Mouse (Mus musculus): ENCODE measurements at regions not wholly inside any gene's neighbourhood (a gene's known extent, or its start where the extent isn't known, plus 50 kb on each side); places are given as distances from the start of the nearest gene placed in this dataset.
"Not testable (repeated sequence)": the region's sequence is repeated elsewhere in the genome, so short reads cannot be mapped to it uniquely, and the experiment has no call there.

DNA sequence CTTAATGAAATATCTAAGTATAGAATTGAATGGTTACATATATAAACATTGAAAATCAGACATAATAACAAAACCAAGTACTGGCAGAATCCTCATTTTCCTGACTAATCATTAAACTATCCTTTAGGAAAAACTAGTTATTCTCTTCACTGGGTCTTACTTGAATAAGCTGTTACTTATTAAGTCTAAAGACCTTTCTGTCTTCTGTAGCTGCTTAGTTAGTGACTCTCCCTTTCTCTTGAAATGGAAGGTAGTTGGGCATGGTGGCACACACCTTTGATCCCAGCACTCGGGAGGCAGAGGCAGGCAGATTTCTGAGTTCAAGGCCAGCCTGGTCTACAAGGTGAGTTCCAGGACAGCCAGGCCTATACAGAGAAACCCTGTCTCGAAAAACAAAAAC is 135.9 kb upstream of the Abcb5 start:
- not testable (repeated sequence) for H3K9ac ChIP-seq (replicated peaks; ENCODE audit: low read depth, low read length); H3K4me3 ChIP-seq (ENCODE audit: low read depth, low read length); H3K4me2 ChIP-seq (ENCODE audit: low read depth, low read length); ATAC-seq (ENCODE audit: insufficient read depth, low read depth); H3K27me3 ChIP-seq (ENCODE audit: control insufficient read depth, insufficient read depth, low read length); DNase-seq (ENCODE audit: low spot score); H3K27ac ChIP-seq (ENCODE audit: low read depth); H3K9me3 ChIP-seq (replicated peaks; ENCODE audit: control insufficient read depth, low read length); H3K36me3 ChIP-seq (replicated peaks; ENCODE audit: control insufficient read depth, insufficient read depth, low read length)
- 84% methylated on average over 2 of the region's 2 CpGs for WGBS
- peaks cover 26% of the 10 kb centered on the region for H3K4me1 ChIP-seq (ENCODE audit: control insufficient read depth, insufficient read depth)

DNA sequence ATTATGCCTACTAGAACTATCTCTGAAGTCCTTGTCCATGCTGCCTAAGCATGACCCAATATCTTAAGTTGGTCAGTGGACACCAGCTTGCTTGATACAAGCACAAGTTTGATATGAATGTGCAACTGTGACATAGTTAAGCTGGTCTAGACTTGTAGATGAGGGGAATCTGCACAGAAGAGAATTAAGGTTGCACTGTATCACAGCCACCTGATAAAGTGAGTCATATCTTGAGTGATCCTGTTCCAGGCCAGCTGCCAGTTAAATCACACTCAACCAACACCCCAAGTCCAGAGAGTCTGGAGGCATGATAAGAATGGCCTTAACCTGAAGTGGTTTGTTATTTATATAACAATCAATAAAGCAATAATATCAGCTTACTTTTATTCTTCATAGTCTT is 133.5 kb upstream of the Abcb5 start:
- TF ChIP-seq EP300 (IDR thresholded peaks at IDR 0.05; ENCODE audit: low read depth) (no peak), CTCF (IDR thresholded peaks at IDR 0.05; ENCODE audit: low read depth) (no peak)
- no peaks in the 10 kb centered on the region for H3K9me3 ChIP-seq (replicated peaks; ENCODE audit: control insufficient read depth, low read length)
- no peak for DNase-seq (ENCODE audit: low spot score)

DNA sequence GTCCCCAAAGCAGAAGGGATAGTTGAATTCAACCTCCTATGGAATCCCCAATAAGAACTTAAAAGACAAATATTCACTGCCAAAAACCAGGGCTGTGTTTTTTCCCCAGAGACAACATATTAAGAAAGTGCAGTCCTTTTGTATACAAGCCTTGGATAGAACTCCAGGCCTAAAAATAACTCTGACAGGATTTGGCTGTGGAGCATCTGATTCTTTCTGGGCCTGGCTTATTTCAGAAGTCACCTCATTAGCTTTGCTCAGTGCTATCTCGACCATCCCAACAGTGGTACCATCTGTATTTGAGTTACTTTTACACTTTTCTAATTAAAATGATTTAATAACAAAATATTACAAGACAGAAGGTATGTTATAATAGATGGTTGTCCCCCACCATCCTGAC is 131.6 kb upstream of the Abcb5 start:
- Histone ChIP-seq H3K27ac (ENCODE audit: low read depth) (peak overlapping the region; percentile 40; the same call in 1 of the 2 replicates), H3K4me1 (ENCODE audit: control insufficient read depth, insufficient read depth) (peaks cover 30% of the 10 kb centered on the region), H3K36me3 (replicated peaks; ENCODE audit: control insufficient read depth, insufficient read depth, low read length) (no peaks in the 10 kb centered on the region), H3K4me3 (ENCODE audit: low read depth, low read length) (no peak overlapping the region), H3K9me3 (replicated peaks; ENCODE audit: control insufficient read depth, low read length) (no peaks in the 10 kb centered on the region), H3K9ac (replicated peaks; ENCODE audit: low read depth, low read length) (no peak overlapping the region), H3K27me3 (ENCODE audit: control insufficient read depth, insufficient read depth, low read length) (no peaks in the 10 kb centered on the region), H3K4me2 (ENCODE audit: low read depth, low read length) (no peak overlapping the region)
- ATAC-seq (ENCODE audit: insufficient read depth, low read depth) (peak; percentile 66; the same call in 1 of the 2 replicates), DNase-seq (ENCODE audit: low spot score) (peak; percentile 22)
- TF ChIP-seq CTCF (IDR thresholded peaks at IDR 0.05; ENCODE audit: low read depth) (no peak), EP300 (IDR thresholded peaks at IDR 0.05; ENCODE audit: low read depth) (no peak)
- WGBS = 13% methylated on average over 1 of the region's 1 CpGs

More for the DNA sequence above, 133.5 kb upstream of the Abcb5 start:
- peak overlapping the region; percentile 2; the same call in 1 of the 2 replicates for H3K27ac ChIP-seq (ENCODE audit: low read depth)
- H3K4me3 ChIP-seq (ENCODE audit: low read depth, low read length) = no peak overlapping the region
- no peaks in the 10 kb centered on the region for H3K36me3 ChIP-seq (replicated peaks; ENCODE audit: control insufficient read depth, insufficient read depth, low read length)
- no peak overlapping the region for H3K9ac ChIP-seq (replicated peaks; ENCODE audit: low read depth, low read length)
- ATAC-seq (ENCODE audit: insufficient read depth, low read depth) = no peak
- H3K4me1 ChIP-seq (ENCODE audit: control insufficient read depth, insufficient read depth) = peaks cover 26% of the 10 kb centered on the region
- H3K27me3 ChIP-seq (ENCODE audit: control insufficient read depth, insufficient read depth, low read length) = no peaks in the 10 kb centered on the region
- no peak overlapping the region for H3K4me2 ChIP-seq (ENCODE audit: low read depth, low read length)

DNA sequence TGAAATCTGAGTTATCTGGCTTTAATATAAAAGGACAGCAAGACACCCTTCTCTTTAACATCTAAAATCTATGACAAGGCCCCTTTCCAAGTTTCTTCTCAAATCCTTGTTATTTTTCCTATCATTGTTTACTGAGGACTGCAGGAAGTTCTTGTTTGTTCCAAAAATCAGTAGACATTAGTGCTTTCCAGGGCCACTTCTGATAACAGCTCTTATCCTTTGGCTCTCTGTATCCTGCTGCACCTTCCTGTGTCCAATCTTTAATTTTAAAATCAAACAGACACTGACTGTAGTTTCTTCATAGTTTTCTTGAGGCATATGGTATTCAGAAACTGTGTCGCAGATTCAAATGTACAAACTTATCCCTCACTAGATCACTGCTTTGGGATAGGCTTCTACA is 128.1 kb upstream of the Abcb5 start:
- WGBS = 73% methylated on average over 1 of the region's 1 CpGs
- ATAC-seq (ENCODE audit: insufficient read depth, low read depth) = no peak
- no peak for TF ChIP-seq CTCF (IDR thresholded peaks at IDR 0.05; ENCODE audit: low read depth)
- TF ChIP-seq EP300 (IDR thresholded peaks at IDR 0.05; ENCODE audit: low read depth) = no peak

DNA sequence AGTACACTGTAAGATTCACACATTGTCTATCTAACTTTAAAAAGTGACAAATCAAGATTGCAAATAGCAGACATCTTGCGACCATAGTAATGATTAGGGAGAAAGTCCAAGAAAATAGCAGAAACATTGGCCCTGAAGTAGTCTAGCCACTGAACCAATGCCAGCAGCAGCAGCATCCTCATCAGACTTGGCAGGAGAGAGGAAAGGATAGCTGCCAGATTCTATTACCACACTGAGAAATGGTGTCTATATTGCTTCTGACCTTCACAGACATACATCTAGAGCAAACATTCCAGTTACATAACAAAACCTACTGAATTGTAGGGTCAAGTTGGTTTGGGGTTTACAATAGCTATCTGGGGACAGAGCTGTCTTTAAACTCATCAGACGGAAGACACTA is 127.2 kb upstream of the Abcb5 start:
- Histone ChIP-seq H3K27ac (ENCODE audit: low read depth) (no peak overlapping the region), H3K4me1 (ENCODE audit: control insufficient read depth, insufficient read depth) (peaks cover 13% of the 10 kb centered on the region; the same call in 1 of the 2 replicates), H3K27me3 (ENCODE audit: control insufficient read depth, insufficient read depth, low read length) (no peaks in the 10 kb centered on the region), H3K9ac (replicated peaks; ENCODE audit: low read depth, low read length) (no peak overlapping the region), H3K4me2 (ENCODE audit: low read depth, low read length) (no peak overlapping the region), H3K9me3 (replicated peaks; ENCODE audit: control insufficient read depth, low read length) (no peaks in the 10 kb centered on the region), H3K36me3 (replicated peaks; ENCODE audit: control insufficient read depth, insufficient read depth, low read length) (no peaks in the 10 kb centered on the region), H3K4me3 (ENCODE audit: low read depth, low read length) (no peak overlapping the region)
- ATAC-seq (ENCODE audit: insufficient read depth, low read depth) (no peak), DNase-seq (ENCODE audit: low spot score) (no peak)
- TF ChIP-seq CTCF (IDR thresholded peaks at IDR 0.05; ENCODE audit: low read depth) = no peak
- no peak for TF ChIP-seq EP300 (IDR thresholded peaks at IDR 0.05; ENCODE audit: low read depth)
- WGBS = 83% methylated on average over 2 of the region's 2 CpGs

More for the DNA sequence above, 128.1 kb upstream of the Abcb5 start:
- H3K4me3 ChIP-seq (ENCODE audit: low read depth, low read length) = no peak overlapping the region
- peaks cover 18% of the 10 kb centered on the region for H3K4me1 ChIP-seq (ENCODE audit: control insufficient read depth, insufficient read depth)
- H3K27me3 ChIP-seq (ENCODE audit: control insufficient read depth, insufficient read depth, low read length) = no peaks in the 10 kb centered on the region
- no peaks in the 10 kb centered on the region for H3K36me3 ChIP-seq (replicated peaks; ENCODE audit: control insufficient read depth, insufficient read depth, low read length)
- H3K27ac ChIP-seq (ENCODE audit: low read depth) = no peak overlapping the region
- no peak overlapping the region for H3K4me2 ChIP-seq (ENCODE audit: low read depth, low read length)
- H3K9me3 ChIP-seq (replicated peaks; ENCODE audit: control insufficient read depth, low read length) = no peaks in the 10 kb centered on the region
- DNase-seq (ENCODE audit: low spot score) = no peak
- no peak overlapping the region for H3K9ac ChIP-seq (replicated peaks; ENCODE audit: low read depth, low read length)

DNA sequence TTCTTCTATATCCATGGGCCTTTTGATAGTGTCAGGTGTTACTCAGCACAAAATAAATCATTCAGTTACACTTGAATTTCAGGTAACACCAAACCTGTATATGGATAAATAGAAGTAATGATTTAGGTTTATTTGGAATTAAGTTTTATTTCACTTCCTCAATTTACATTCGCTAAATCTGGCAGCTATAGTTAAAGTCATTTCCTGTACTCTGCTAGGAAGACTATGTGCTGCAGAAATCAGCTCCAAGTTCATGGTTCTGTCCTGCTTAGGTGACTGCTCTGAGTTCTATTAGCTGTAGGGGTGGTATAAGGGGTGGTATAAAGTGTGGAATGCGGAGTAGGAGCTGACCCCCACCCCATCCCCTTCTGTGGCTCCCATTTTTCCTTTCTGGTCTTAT is 123.1 kb upstream of the Abcb5 start:
- TF ChIP-seq EP300 (IDR thresholded peaks at IDR 0.05; ENCODE audit: low read depth) = no peak
- no peaks in the 10 kb centered on the region for H3K9me3 ChIP-seq (replicated peaks; ENCODE audit: control insufficient read depth, low read length)
- DNase-seq (ENCODE audit: low spot score) (no peak), ATAC-seq (ENCODE audit: insufficient read depth, low read depth) (no peak)
- H3K9ac ChIP-seq (replicated peaks; ENCODE audit: low read depth, low read length) = no peak overlapping the region
- no peaks in the 10 kb centered on the region for H3K36me3 ChIP-seq (replicated peaks; ENCODE audit: control insufficient read depth, insufficient read depth, low read length)
- no peak overlapping the region for H3K27ac ChIP-seq (ENCODE audit: low read depth)
- no peak overlapping the region for H3K4me3 ChIP-seq (ENCODE audit: low read depth, low read length)
- H3K27me3 ChIP-seq (ENCODE audit: control insufficient read depth, insufficient read depth, low read length) = no peaks in the 10 kb centered on the region
- 78% methylated on average over 2 of the region's 2 CpGs for whole genome bisulfite sequencing
- H3K4me1 ChIP-seq (ENCODE audit: control insufficient read depth, insufficient read depth) = 0 out of 2 replicates have a peak, but pooled peaks cover under 1% of the 10 kb centered on the region
- H3K4me2 ChIP-seq (ENCODE audit: low read depth, low read length) = no peak overlapping the region
